Mouse (Mus musculus) brain, adult 2 months (tissue): ENCODE data around the gene Hnrnpd.

ENCODE experiments used
- DNase-seq: peaks from one replicate; pipeline ENCODE4 v3.0.0; 2011; ENCODE audit warnings: low read depth, low spot score

Hnrnpd gene

DNA sequence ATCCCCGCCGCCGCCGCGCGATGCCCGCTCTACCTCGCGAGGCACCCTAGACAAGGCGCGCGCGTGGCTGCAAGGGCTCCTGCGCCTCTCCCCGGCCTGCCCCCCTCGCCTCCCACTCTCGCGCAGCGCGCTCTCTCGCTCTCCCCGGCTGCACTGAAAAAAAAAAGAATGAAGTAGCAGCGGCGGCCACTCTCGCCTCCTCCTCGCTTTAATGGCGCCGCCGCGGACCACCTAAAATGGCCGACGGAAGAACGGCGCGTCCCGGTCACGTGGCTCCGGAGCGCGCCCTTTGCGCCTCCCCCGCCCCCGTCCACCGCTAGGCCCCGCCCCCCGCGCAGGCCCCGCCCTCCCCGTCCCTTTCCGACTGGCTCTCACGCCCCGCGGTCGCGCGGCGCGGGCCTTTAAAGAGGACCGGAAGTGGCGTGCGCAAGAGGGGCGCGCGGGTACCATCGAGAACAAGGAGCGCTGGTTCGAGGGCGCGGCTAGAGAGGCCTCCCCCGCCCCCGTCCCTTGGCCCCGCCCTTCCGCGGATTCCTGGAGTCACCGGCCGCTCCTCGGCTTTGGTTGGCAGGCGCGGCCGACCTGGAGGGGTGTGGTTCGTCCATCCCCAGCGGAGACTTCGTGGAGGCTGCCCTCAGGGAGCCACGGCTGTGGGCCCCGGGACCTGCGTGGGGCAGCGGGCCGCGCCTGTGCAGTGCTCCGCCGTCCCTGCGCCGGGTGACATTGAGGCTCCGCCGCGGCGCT, at the start of gene Hnrnpd, which contains the start of gene 4930524J08Rik:
Hnrnpd (minus strand) TSS at position 240 of the 744 bp plus-strand sequence.
4930524J08Rik (plus strand) TSS at position 363 of the 744 bp plus-strand sequence.
- DNase-seq = peak; percentile 99

- DNase-seq = no peak
Observed at GRCm38 (mm10) chr5:100024868-100025267, 46.1 kb upstream of the Hnrnpd start.

DNA sequence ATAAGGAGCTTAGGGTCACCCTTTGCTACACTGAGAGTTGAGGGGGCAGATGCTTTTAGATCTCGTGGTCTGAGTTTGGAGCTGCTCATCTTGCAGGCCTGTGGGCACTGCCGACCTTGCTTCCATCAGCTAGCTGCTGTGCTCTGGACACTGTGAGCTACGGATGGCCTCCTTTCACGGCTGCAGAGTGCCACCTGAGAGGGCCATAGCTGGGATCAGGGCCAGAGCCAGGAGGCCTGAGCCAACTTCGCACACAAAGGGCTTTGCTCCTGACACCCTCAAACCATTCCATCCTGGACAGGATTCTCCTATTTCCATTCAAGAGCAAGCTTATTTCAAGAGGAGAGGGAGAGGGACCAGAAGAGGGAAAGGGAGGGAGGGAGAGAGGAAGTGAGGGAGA, 45.7 kb upstream of the Hnrnpd start:
- peak; percentile 42 for DNase-seq

GRCm38 (mm10) chr5:100020089-100020488, 41.4 kb upstream of the Hnrnpd start:
- no peak for DNase-seq

- no peak for DNase-seq
Observed at GRCm38 (mm10) chr5:100012599-100012998, 33.9 kb upstream of the Hnrnpd start.

DNA sequence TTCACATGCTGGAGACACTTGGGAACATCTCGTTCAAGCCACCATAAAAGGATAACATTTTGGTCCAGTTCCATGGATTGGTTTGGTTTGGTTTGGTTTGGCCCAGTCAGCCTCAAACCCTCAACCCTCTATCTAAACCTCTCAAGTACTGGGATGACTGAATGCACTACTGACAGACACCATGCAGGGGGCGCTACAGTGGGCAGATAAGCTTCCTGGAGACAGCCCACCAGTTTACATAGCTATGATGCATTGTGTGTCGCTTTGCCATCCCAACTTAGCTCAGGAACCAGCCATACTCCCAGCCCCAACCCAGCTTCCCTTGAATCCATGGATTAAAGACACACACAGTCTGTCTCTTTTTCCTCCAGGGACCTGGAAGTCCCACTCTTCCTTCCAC, 29.7 kb upstream of the Hnrnpd start:
- DNase-seq = no peak

DNA sequence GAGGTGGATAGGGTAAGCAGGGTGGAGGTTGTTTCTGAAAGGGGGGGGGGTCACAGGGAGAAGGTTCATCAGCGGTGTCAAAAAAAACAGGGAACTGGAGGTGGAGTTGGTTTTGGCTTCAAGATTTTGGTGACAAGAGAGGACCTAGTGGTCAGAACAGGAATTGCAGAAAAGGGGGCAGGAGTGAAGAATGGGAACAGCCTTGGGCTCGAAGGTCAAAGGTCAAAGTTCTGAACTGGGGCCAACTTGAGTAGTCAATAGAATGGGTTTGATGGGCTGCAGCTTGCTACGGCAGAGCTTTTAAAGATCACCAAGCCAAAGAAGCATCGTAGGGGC, 28.3 kb upstream of the Hnrnpd start:
- no peak for DNase-seq

DNA sequence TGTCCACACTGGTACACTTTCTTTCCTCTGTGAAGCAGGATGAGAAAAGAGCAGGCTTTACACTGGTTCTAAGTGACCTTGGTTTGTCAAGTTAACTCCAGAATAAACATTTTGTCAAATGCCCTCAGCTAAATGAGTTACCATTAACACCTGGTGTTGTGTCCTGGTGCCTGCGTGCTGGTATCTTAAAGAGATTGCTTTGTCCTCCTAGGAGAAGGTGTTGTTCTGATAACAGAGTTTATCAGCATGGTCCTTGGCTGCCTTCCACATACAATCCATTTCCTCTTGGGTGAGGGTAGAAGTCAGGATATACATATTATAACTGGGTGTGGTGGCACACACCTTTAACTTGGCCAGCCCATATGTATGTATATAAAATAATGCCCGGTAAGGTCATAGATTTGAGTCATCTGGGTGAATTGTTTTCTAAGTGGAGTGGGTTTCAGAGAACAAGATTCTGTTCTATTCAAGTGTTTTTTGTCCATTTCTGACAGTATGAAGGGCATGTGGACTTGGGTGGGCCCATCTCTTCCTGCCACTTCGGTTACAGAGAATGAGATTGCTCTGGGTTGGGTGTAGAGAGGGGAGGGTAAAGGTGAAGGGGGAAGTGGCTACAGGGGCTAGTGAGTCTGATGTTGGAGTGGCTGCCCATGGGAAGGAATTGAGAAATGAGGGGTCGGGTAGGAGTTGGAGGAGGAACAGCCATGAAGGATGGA, 27.7 kb upstream of the Hnrnpd start:
- no peak for DNase-seq

GRCm38 (mm10) chr5:100005896-100006295, 27.2 kb upstream of the Hnrnpd start:
- DNase-seq = no peak

DNA sequence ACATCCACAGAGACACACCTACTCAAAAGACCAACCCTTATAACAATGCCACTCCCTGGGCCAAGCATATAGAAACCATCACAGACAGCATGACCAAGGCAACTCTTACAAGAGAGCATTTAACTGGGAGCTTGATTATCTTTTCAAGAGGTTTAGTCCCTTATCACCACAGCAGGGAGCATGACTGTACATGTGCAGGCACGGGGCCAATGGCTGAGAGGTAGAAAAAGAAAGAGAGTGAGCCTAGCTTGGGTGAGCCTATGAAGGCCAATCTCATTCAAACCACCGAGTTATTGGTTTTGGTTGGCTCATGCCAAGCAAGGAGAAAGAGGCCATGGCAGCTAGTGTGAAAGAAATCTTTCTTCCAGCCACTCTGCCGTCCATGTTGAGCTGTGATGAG, 26.7 kb upstream of the Hnrnpd start:
- DNase-seq = no peak

- DNase-seq = no peak
Observed at GRCm38 (mm10) chr5:100003895-100004294, 25.2 kb upstream of the Hnrnpd start.

GRCm38 (mm10) chr5:100000500-100000899, 21.8 kb upstream of the Hnrnpd start:
- DNase-seq = no peak

DNA sequence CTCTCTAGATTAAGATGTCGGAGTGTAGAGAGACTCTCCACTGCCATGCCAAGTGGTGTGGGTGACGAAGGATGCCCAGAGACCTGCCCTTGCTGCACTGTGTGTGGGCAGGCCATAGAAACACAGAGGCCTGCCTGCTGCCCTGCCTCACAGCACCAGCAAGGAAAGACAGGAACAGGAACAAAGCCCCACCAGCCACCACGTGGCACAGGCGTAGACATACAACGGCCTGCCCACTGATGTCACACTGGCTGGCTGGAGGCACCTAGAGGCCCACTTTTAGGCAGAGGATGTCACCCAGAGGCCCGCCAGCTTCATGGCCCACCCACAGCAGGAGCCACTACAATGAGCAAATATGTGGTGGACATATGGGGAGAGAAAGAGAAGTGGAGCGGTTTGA, 21.3 kb upstream of the Hnrnpd start:
- no peak for DNase-seq

DNA sequence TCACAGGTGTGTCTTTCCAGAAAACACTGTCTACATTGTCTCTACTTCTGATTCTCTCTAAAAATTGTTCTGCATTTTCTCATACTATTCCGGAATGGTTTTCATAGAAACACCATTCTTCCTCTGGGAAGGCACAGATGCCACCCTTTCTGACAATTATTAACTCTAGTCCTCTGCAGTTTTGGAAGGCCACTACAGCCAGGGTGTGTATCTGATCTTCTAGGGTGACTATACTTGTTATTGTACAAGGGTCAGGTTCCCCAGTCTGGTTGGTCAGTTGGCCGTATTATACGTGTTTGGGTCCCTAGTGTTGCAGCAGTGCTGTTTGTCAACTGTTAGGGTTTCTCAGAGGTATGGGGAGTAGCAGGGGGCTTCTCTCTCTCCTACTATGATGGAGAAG, 15.9 kb upstream of the Hnrnpd start:
- DNase-seq = no peak

DNA sequence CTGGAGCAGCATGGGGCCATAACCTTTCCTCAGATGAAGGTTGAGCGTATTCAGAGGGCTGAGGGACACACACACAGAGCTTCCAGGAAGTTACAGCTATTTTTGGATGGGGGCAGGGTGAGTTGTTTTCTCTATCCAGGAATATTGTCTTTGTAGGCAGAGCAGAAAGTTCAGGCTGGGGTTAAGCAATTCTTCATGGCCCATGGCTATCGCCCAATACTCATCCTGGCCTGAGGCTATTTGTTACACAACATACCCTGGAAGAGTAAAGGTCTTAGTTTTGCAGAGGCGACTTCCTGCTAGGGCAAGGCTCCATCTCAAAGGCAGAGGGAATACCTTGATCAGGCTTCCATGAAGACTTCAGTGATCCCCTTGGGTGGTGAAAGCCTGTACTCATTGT, 15.4 kb upstream of the Hnrnpd start:
- DNase-seq = no peak

DNA sequence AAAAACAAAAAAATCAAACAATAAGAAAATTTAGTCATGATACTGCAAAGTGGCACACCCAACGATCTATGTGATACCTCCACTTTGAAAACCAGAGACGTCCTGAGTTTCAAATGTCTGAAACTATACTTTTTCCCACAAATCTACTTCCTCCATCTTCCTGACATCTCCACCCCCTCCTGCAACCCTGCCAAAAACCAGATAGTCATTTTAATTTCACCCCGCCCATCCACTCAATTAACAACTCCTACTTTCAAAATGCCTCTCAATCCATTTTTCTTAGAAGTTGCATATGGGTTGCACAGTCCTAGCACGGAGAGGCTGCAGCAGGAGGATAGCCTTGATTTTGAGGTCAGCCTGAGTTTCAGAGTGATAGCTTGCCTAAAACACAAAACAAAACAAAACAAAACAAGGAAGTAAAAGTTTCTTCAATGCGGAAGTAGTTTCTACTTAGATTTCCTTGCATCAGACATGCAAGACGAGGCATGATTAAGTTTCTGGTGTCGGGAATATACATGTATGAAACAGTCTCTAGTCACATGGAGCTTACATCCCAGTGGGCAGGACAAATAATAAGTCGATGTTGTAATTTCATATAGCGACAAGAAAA, 4.8 kb upstream of the Hnrnpd start:
- no peak for DNase-seq

DNA sequence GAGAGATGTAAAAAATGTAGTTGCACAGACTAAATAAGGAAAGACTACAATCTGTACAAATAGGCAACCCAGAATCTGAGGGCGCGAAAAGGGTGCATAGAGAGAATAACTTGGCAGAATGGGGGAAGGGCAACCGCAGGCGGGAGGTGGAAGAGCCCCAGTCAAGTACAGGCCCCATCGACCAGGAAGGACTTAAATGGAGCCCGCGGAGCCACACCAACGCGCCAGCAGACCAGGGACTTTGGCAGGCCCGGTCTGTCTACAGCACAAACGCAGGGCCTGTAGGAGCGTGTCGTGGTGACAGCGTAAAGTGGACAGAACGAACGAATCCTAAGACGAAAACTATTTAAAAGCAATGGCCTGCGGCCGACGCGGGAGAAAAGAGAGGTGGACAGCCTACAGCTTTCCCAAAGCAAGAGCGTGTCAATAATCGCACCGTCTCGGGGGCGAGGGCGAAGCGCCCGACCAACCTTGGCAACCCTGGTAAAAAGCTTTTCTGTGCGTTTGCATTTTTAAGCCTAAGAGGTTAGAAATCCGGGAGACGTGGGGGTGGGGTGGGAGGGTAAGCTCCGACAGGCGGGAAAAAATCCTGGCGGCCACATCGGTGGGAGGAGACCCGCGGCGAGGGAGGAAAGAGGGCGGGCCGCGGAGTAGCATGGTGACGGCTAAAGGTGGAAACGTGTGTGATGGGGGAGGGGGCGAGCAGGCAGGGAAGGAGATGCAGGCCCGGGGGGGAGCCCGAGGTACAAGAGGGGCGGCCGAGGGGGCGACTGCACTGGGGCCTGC, 1.0 kb downstream of the Hnrnpd start:
- DNase-seq = peak; percentile 79

DNA sequence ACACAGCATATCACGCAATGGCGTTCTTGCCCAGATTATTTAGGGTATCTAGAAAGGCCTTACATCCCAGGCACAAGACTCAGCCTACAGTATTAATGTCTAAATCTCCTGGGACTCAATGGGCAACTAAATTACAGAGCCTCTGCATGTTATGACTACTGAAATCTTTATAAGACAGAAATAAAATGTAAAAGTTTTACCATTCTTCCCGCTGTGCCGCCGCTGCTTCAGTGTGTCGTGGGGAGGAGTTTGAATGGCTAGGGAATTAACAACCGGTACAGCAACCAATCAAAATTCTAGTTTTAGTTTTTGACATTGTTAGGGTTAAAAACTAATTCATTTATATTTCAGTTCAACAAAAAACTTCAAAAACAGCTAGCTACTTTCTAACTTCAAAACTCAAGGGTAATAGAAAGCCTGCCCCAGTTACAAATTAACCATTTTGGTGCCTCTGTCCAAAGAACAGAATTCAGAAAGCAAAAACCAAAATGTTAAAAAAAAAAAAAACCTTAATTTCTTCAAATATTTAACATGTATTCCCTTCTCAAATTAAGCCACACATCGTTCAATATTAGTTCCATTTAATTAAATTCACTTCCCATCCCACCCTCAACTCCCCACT, 2.3 kb downstream of the Hnrnpd start:
- DNase-seq = peak; percentile 14

- no peak for DNase-seq
Observed at GRCm38 (mm10) chr5:99975776-99976175, 3.0 kb downstream of the Hnrnpd start.

- DNase-seq = peak; percentile 25
Observed at GRCm38 (mm10) chr5:99975061-99975460, 3.7 kb downstream of the Hnrnpd start.

DNA sequence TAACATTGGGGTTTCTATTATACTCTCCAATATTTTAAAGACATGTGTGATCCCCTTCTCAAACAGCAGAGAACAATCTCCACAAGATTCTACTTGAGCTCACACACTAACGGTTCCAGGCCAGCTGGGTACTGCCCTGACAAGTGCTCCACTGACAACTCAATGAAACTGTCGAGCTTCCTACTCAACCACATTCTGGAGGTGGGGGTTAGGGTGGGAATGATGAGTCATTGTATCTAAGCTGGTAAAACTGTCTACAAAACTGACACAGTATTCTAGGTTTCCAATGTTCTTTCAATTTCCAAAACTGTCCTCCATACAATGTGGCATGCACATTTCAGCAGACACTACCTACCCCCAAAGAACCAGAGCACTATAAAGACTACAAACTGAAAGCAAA, 4.8 kb downstream of the Hnrnpd start:
- DNase-seq = peak; percentile 78

DNA sequence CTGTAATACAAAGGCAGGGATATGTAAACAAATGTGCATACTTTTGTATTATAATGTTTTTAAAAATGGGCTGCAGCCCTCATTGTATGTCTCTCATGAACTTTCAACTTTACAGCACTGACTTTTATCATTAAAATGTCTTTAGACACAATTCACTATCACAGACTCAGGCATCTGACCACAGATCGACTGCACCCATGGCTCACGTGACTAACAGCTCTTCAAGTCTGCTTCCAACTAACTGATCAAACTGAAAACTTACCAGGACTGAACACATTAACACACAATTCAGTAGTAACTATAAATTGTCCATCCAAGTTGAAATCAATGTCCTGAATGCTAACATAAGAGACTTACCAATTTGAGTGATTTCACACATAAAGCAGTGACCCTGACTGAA, 18.8 kb downstream of the Hnrnpd start:
- no peak for DNase-seq
